Mouse (Mus musculus): ENCODE results near the gene Podnl1.

- TF ChIP-seq POLR2A (IDR thresholded peaks at IDR 0.05; ENCODE audit: low read depth, low read length) (no peak), CTCF (conservative IDR thresholded peaks at IDR 0.05; ENCODE audit: insufficient read depth, insufficient read length, low read depth, low read length) (no peak)
These were observed 20.8 kb upstream of the Podnl1 start, which contains the start of gene Dcaf15 for GRCm38 (mm10) chr8:84104697-84105609.
